Mouse (Mus musculus) olfactory bulb, adult 2 months (tissue): Measurements from ENCODE around the gene Fam216a.

Experiments
- CTCF ChIP-seq: fragments of 200-500 bp; IDR thresholded peaks from 2 replicates; pipeline ENCODE4 v1.5.1; 2012; ENCODE audit warnings: low read depth, mild to moderate bottlenecking, low read length, moderate library complexity; ENCODE audit not compliant: insufficient read depth
- POLR2A ChIP-seq: fragments of 200-500 bp; IDR thresholded peaks from 2 replicates; pipeline ENCODE4 v1.6.1; 2012; ENCODE audit warnings: mild to moderate bottlenecking, low read depth, low read length, moderate library complexity; ENCODE audit not compliant: insufficient read depth

GRCm38 (mm10) chr5:122336554-122337294 is 35.4 kb downstream of the Fam216a start:
- TF ChIP-seq CTCF (no peak), POLR2A (no peak)
